Mouse (Mus musculus) MEL (cell line): ENCODE results near the gene Rin1. TPM values are rescaled to one million over a fixed set of nuclear protein-coding genes. Genes with fewer than 3 reads are reported as not detected.

Source experiments
- DNase-seq: peaks from one replicate; pipeline ENCODE4 v3.0.0; 2011; ENCODE audit warnings: low read depth, low spot score
- H3K27ac ChIP-seq: 2 replicates; pipeline ENCODE4 v1.5.1; 2012; ENCODE audit warnings: low read depth, mild to moderate bottlenecking, control low read depth, low read length, moderate library complexity; ENCODE audit not compliant: control insufficient read depth
- H3K27me3 ChIP-seq, 2 experiments: fragments of 150-350 bp in 1 of 2; sonication (generic) in 1 of 2; 2 replicates each; pipeline ENCODE4 v1.6.1; 2012; ENCODE audit warnings: low read length in 2 of 2, mild to moderate bottlenecking in 2 of 2, improper control_type of control experiment in 1 of 2, moderate library complexity in 1 of 2; ENCODE audit not compliant: insufficient read depth in 2 of 2, control insufficient read depth in 1 of 2
- H3K36me3 ChIP-seq, 2 experiments: 2 replicates each; pipeline ENCODE4 v1.6.1; 2012 to 2014; ENCODE audit warnings: low read length in 2 of 2, improper control_type of control experiment in 1 of 2, inconsistent platforms in 1 of 2, mild to moderate bottlenecking in 1 of 2; ENCODE audit not compliant: insufficient read depth in 2 of 2, control insufficient read depth in 1 of 2
- H3K4me1 ChIP-seq, 2 experiments: fragments of 150-350 bp in 1 of 2; sonication (generic) in 1 of 2; 2 replicates each; pipeline ENCODE4 v1.6.1; 2012; ENCODE audit warnings: low read length in 2 of 2, improper control_type of control experiment in 1 of 2, mild to moderate bottlenecking in 1 of 2; ENCODE audit not compliant: insufficient read depth in 2 of 2, control insufficient read depth in 1 of 2
- H3K4me3 ChIP-seq, 2 experiments: fragments of 150-350 bp in 1 of 2; sonication (generic) in 1 of 2; 2 replicates each; pipeline ENCODE4 v1.5.1; 2012; ENCODE audit warnings: low read depth in 2 of 2, low read length in 2 of 2, mild to moderate bottlenecking in 2 of 2, moderate library complexity in 2 of 2, control low read depth in 1 of 2, improper control_type of control experiment in 1 of 2; ENCODE audit not compliant: control insufficient read depth in 1 of 2, insufficient read depth in 1 of 2
- H3K79me2 ChIP-seq: 2 replicates; pipeline ENCODE4 v1.6.1; 2012; ENCODE audit warnings: mild to moderate bottlenecking, low read length, moderate library complexity; ENCODE audit not compliant: control insufficient read depth, poor library complexity, insufficient read depth
- H3K9ac ChIP-seq: 2 replicates; pipeline ENCODE4 v1.6.1; 2012; ENCODE audit warnings: low read depth, mild to moderate bottlenecking, control low read depth, low read length, moderate library complexity; ENCODE audit not compliant: control insufficient read depth, poor library complexity, severe bottlenecking
- H3K9me3 ChIP-seq: fragments of 150-350 bp; sonication (generic); replicated peaks from 2 replicates; pipeline ENCODE4 v1.6.1; 2012; ENCODE audit warnings: mild to moderate bottlenecking, low read length, improper control_type of control experiment, moderate library complexity; ENCODE audit not compliant: insufficient read depth
- BHLHE40 ChIP-seq: IDR thresholded peaks from 2 replicates; pipeline ENCODE4 v1.6.1; 2012; ENCODE audit warnings: low read depth, mild to moderate bottlenecking, inconsistent platforms, low read length, improper control_type of control experiment, borderline replicate concordance
- CHD2 ChIP-seq: IDR thresholded peaks from 2 replicates; pipeline ENCODE4 v1.6.1; 2011; ENCODE audit warnings: low read length, improper control_type of control experiment
- GATA1 ChIP-seq: IDR thresholded peaks from 2 replicates; pipeline ENCODE4 v1.6.1; 2011; ENCODE audit warnings: low read depth, low read length, improper control_type of control experiment
- MYC ChIP-seq: IDR thresholded peaks from 2 replicates; pipeline ENCODE4 v1.6.1; 2011; ENCODE audit warnings: low read depth, mild to moderate bottlenecking, low read length, improper control_type of control experiment, moderate library complexity
- POLR2A ChIP-seq, 2 experiments: IDR thresholded peaks; 2 replicates each; pipeline ENCODE4 v1.6.1; 2011 to 2012; ENCODE audit warnings: low read length in 2 of 2, mild to moderate bottlenecking in 2 of 2, control low read depth in 1 of 2, improper control_type of control experiment in 1 of 2, low read depth in 1 of 2, moderate library complexity in 1 of 2; ENCODE audit not compliant: control insufficient read depth in 1 of 2, insufficient read depth in 1 of 2, poor library complexity in 1 of 2
- POLR2AphosphoS2 ChIP-seq: IDR thresholded peaks from 2 replicates; pipeline ENCODE4 v1.6.1; 2011; ENCODE audit warnings: low read length, improper control_type of control experiment
- RCOR1 ChIP-seq: IDR thresholded peaks from 2 replicates; pipeline ENCODE4 v1.6.1; 2012; ENCODE audit warnings: low read depth, mild to moderate bottlenecking, inconsistent platforms, low read length, improper control_type of control experiment
- SIN3A ChIP-seq: IDR thresholded peaks from 2 replicates; pipeline ENCODE4 v1.6.1; 2012; ENCODE audit warnings: low read length, improper control_type of control experiment, inconsistent platforms
- ZMIZ1 ChIP-seq: IDR thresholded peaks from 2 replicates; pipeline ENCODE4 v1.6.1; 2012; ENCODE audit warnings: low read depth, mild to moderate bottlenecking, inconsistent platforms, low read length, improper control_type of control experiment, moderate library complexity
- polyA plus RNA-seq, 2 experiments: library from polyadenylated mRNA; stranded (reverse) in 1 of 2; unstranded in 1 of 2; fragments of >175 nt in 1 of 2; fragments of >200 nt in 1 of 2; gene quantifications; 2 replicates each; pipeline versions ENCODE4 v1.2.1 to v1.2.4; 2012; ENCODE audit warnings: low replicate concordance in 2 of 2, low read depth in 1 of 2; ENCODE audit not compliant: insufficient read length in 2 of 2, insufficient read depth in 1 of 2, missing spikeins in 1 of 2
- total RNA-seq: library from RNA; depleted of rRNA; stranded (reverse); fragments of 300-350 nt; gene quantifications from 2 replicates; pipeline ENCODE4 v1.2.3, GENCODE M21; 2012; rRNA removed

The Rin1 gene
- total and polyA plus RNA-seq, 3 experiments: 0.42 to 1.3 TPM; not detected in 1

DNA sequence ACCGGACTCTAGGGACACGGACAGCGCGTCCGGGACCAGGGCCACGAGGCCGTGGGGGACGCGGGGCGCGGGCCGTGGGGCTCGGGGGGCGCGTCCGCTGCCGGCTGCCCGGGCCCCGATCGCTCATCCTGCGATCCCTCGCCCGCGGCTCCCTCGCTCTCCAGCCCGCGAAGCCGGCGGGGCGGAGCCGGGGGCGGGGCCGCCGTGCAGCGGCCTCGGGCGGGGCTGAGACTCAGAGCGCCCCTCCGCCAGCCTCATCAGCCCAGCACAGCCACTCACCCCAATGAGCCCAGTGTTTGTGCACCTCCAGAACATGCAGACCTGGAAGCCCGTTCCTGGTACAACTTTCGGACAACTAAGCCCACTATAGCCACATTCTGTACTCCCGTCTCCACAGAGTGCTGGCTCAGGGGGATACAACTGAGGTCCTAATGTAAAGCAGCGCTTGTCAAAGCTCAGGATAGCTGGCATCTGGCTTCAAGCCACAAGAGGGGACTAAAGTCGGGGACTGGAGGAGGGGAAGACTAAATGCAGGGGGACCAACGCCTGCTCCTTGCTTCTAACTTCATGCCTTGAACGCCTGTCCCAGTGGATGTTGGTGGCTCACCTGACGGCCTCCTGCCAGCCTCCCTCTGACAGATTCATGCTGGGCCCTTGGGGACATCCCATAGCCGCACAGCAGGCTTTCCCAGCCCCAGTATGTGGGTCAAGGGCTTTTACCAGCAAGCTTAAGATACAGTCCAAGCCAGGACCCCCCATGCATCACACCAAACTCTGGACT, 48.3 kb downstream of the Rin1 start, which contains the start of gene Cnih2:
Gene Cnih2 (minus strand): TSS at position 159 of the 781 bp plus-strand sequence.
- Histone ChIP-seq H3K9ac (peak within 1 kb of the TSS; percentile 61), H3K27me3 (no peaks in the 10 kb centered on the region), H3K4me1 (peaks cover 0 to 12% of the 10 kb centered on the region in 2 experiments; a peak in 2 of 4 replicates), H3K4me3 (peak within 1 kb of the TSS in 1 of 2 experiments; percentile 3; a peak in 1 of 4 replicates), H3K27ac (no peak within 1 kb of the TSS), H3K79me2 (no peaks in the 10 kb centered on the region), H3K36me3 (peaks cover 0 to 4% of the 10 kb centered on the region in 2 experiments; a peak in 2 of 4 replicates), H3K9me3 (no peaks in the 10 kb centered on the region)
- peak; percentile 61 for DNase-seq
- TF ChIP-seq POLR2AphosphoS2: peak; percentile 54; the same call in 1 of the 2 replicates
- TF ChIP-seq MYC: no peak
- TF ChIP-seq CHD2: no peak
- peak in 1 of 2 experiments; percentile 21; a peak in 1 of 4 replicates for TF ChIP-seq POLR2A (IDR thresholded peaks at IDR 0.05; ENCODE audit: control insufficient read depth in 1 of 2, insufficient read depth in 1 of 2, low read depth in 1 of 2, low read length in 2 of 2, poor library complexity in 1 of 2)
- TF ChIP-seq ZMIZ1: 0 out of 2 replicates have a peak, but pooled peaks have one; percentile 6

DNA sequence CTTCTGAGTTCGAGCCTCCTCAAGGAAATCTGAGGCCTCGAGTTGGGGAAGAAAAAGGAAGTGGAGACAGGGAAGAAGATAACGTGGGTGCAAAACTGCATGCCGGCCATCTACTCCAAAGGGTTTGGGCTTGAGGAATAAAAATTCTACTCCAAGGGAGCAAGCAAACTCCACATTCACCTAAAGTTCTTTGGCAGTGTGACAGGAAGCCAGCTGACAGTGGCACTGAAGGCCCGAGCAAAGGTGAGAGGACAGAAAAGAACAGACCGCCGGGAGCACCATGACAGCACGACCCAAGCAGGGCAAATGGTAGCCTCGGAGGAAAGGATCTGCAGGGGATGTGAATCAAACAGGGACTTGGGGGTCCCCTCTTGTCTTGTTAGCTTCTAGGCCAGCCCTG, 55.8 kb downstream of the Rin1 start:
- peak; percentile 34; the same call in 1 of the 2 replicates for TF ChIP-seq GATA1
- TF ChIP-seq MYC: 0 out of 2 replicates have a peak, but pooled peaks have one; percentile 22
- TF ChIP-seq BHLHE40: no peak
- peak; percentile 38 for TF ChIP-seq SIN3A
- peak; percentile 67 for TF ChIP-seq RCOR1
- TF ChIP-seq POLR2AphosphoS2: no peak
- TF ChIP-seq, all 39 proteins: peak for 4
- Histone ChIP-seq H3K79me2 (peaks cover 9% of the 10 kb centered on the region; the same call in 1 of the 2 replicates), H3K4me3 (peak overlapping the region; percentile 88 to 93), H3K9me3 (no peaks in the 10 kb centered on the region), H3K27ac (peak overlapping the region; percentile 90), H3K4me1 (peaks cover 2 to 6% of the 10 kb centered on the region in 2 experiments; a peak in 3 of 4 replicates), H3K27me3 (no peaks in the 10 kb centered on the region), H3K36me3 (peaks cover 1 to 6% of the 10 kb centered on the region in 2 experiments; a peak in 3 of 4 replicates), H3K9ac (peak overlapping the region; percentile 96)
- peak; percentile 64 for DNase-seq

Other genes starting within 250 kb of the Rin1 start
- gene Gm21992, start 238.9 kb upstream of the Rin1 start, total RNA-seq: 10.6 and 10.8 TPM in 2 replicates
- gene Gm21992, start 238.9 kb upstream of the Rin1 start, polyA plus RNA-seq: 10 to 100 TPM in 1 of 2 experiments, not detected in 1; 21.9 TPM
- gene Rbm14, start 238.8 kb upstream of the Rin1 start, total RNA-seq: 44.7 and 49.0 TPM in 2 replicates
- gene Rbm14, start 238.8 kb upstream of the Rin1 start, polyA plus RNA-seq: 10 to 100 TPM in 1 of 2 experiments, not detected in 1; 82.3 TPM
- 43.3 and 48.3 TPM in 2 replicates for gene Ccs, start 211.1 kb upstream of the Rin1 start, total RNA-seq
- gene Ccs, start 211.1 kb upstream of the Rin1 start, polyA plus RNA-seq: 10 to 100 TPM in 1 of 2 experiments, not detected in 1; 56.6 TPM
- 0.04 TPM in 1 of 2 replicates, not detected in the other for gene Ccdc87, start 211.1 kb upstream of the Rin1 start, total RNA-seq
- under 1 TPM in 1 of 2 experiments, not detected in 1; 0.06 TPM for gene Ccdc87, start 211.1 kb upstream of the Rin1 start, polyA plus RNA-seq
- gene Ctsf, start 195.4 kb upstream of the Rin1 start, total RNA-seq: not detected in 2 replicates
- not detected for gene Ctsf, start 195.4 kb upstream of the Rin1 start, polyA plus RNA-seq
- gene Actn3, start 172.6 kb upstream of the Rin1 start, total RNA-seq: 1.0 and 1.3 TPM in 2 replicates
- under 1 TPM in 1 of 2 experiments, not detected in 1; 0.65 TPM for gene Actn3, start 172.6 kb upstream of the Rin1 start, polyA plus RNA-seq
- 12.9 and 15.8 TPM in 2 replicates for gene Zdhhc24, start 171.8 kb upstream of the Rin1 start, total RNA-seq
- gene Zdhhc24, start 171.8 kb upstream of the Rin1 start, polyA plus RNA-seq: 10 to 100 TPM in 1 of 2 experiments, not detected in 1; 21.1 TPM
- 1.2 and 1.4 TPM in 2 replicates for gene Bbs1, start 143.9 kb upstream of the Rin1 start, total RNA-seq
- gene Bbs1, start 143.9 kb upstream of the Rin1 start, polyA plus RNA-seq: 1 to 10 TPM in 1 of 2 experiments, not detected in 1; 1.9 TPM
- 58.7 and 59.4 TPM in 2 replicates for gene Dpp3, start 122.2 kb upstream of the Rin1 start, total RNA-seq
- 10 to 100 TPM in 1 of 2 experiments, not detected in 1; 82.7 TPM for gene Dpp3, start 122.2 kb upstream of the Rin1 start, polyA plus RNA-seq
- gene Peli3, start 107.4 kb upstream of the Rin1 start, total RNA-seq: 0.08 TPM in 1 of 2 replicates, not detected in the other
- gene Peli3, start 107.4 kb upstream of the Rin1 start, polyA plus RNA-seq: under 1 TPM in 1 of 2 experiments, not detected in 1; 0.33 TPM
- 98.5 and 108 TPM in 2 replicates for gene Mrpl11, start 88.3 kb upstream of the Rin1 start, total RNA-seq
- 100 to 1,000 TPM; 124 to 317 TPM for gene Mrpl11, start 88.3 kb upstream of the Rin1 start, polyA plus RNA-seq
- not detected in 2 replicates for gene Npas4, start 60.2 kb upstream of the Rin1 start, total RNA-seq
- not detected for gene Npas4, start 60.2 kb upstream of the Rin1 start, polyA plus RNA-seq
- 2.1 and 3.2 TPM in 2 replicates for gene Slc29a2, start 26.6 kb upstream of the Rin1 start, total RNA-seq
- gene Slc29a2, start 26.6 kb upstream of the Rin1 start, polyA plus RNA-seq: 10 to 100 TPM in 1 of 2 experiments, not detected in 1; 10.9 TPM
- gene B4gat1, start 11.7 kb upstream of the Rin1 start, total RNA-seq: 6.9 and 7.8 TPM in 2 replicates
- gene B4gat1, start 11.7 kb upstream of the Rin1 start, polyA plus RNA-seq: 1 to 10 TPM in 1 of 2 experiments, not detected in 1; 9.6 TPM
- gene AC124502.3, start 11.6 kb upstream of the Rin1 start, total RNA-seq: 1.1 and 2.1 TPM in 2 replicates
- under 1 TPM in 1 of 2 experiments, not detected in 1; 0.75 TPM for gene AC124502.3, start 11.6 kb upstream of the Rin1 start, polyA plus RNA-seq
- 22.3 and 29.6 TPM in 2 replicates for gene Brms1, start 9.1 kb upstream of the Rin1 start, total RNA-seq
- 10 to 100 TPM in 1 of 2 experiments, not detected in 1; 78.6 TPM for gene Brms1, start 9.1 kb upstream of the Rin1 start, polyA plus RNA-seq
- gene Cd248, start 17.6 kb downstream of the Rin1 start, total RNA-seq: 0.23 and 0.27 TPM in 2 replicates
- under 1 TPM in 1 of 2 experiments, not detected in 1; 0.86 TPM for gene Cd248, start 17.6 kb downstream of the Rin1 start, polyA plus RNA-seq
- 0.29 TPM in 1 of 2 replicates, not detected in the other for gene Tmem151a, start 35.0 kb downstream of the Rin1 start, total RNA-seq
- gene Tmem151a, start 35.0 kb downstream of the Rin1 start, polyA plus RNA-seq: under 1 TPM in 1 of 2 experiments, not detected in 1; 0.63 TPM
- 57.5 and 64.3 TPM in 2 replicates for gene Yif1a, start 38.1 kb downstream of the Rin1 start, total RNA-seq
- gene Yif1a, start 38.1 kb downstream of the Rin1 start, polyA plus RNA-seq: 10 to 100 TPM in 1 of 2 experiments, not detected in 1; 54.0 TPM
- gene Cnih2, start 48.0 kb downstream of the Rin1 start, total RNA-seq: 0.65 and 1.0 TPM in 2 replicates
- 1 to 10 TPM in 1 of 2 experiments, not detected in 1; 2.7 TPM for gene Cnih2, start 48.0 kb downstream of the Rin1 start, polyA plus RNA-seq
- 86.4 and 94.9 TPM in 2 replicates for gene Rab1b, start 56.6 kb downstream of the Rin1 start, total RNA-seq
- gene Rab1b, start 56.6 kb downstream of the Rin1 start, polyA plus RNA-seq: 100 to 1,000 TPM in 1 of 2 experiments, not detected in 1; 162 TPM
- gene Klc2, start 68.1 kb downstream of the Rin1 start, total RNA-seq: 7.3 TPM in 2 replicates
- 10 to 100 TPM in 1 of 2 experiments, not detected in 1; 30.3 TPM for gene Klc2, start 68.1 kb downstream of the Rin1 start, polyA plus RNA-seq
- 5.7 TPM in 2 replicates for gene Pacs1, start 222.6 kb downstream of the Rin1 start, total RNA-seq
- 10 to 100 TPM in 1 of 2 experiments, not detected in 1; 19.9 TPM for gene Pacs1, start 222.6 kb downstream of the Rin1 start, polyA plus RNA-seq
- gene Sf3b2, start 245.0 kb downstream of the Rin1 start, total RNA-seq: 178 and 180 TPM in 2 replicates
- gene Sf3b2, start 245.0 kb downstream of the Rin1 start, polyA plus RNA-seq: 100 to 1,000 TPM; 259 to 331 TPM
- gene Gal3st3, start 247.8 kb downstream of the Rin1 start, total RNA-seq: not detected in 2 replicates
- under 1 TPM in 1 of 2 experiments, not detected in 1; 0.04 TPM for gene Gal3st3, start 247.8 kb downstream of the Rin1 start, polyA plus RNA-seq